Mouse (Mus musculus) liver, postnatal 0 days (tissue): ENCODE measurements around the gene Hpse. TPM values are rescaled to one million over a fixed set of nuclear protein-coding genes. Genes with fewer than 3 reads are reported as not detected.
A peak's percentile ranks its signal among the peaks of the same experiment; 100 is the strongest.

Source experiments
- ATAC-seq: fragments of 200-750 bp; cut with Nextera tagmentation; 2 replicates; pipeline ENCODE4 v1.8.0; 2017; ENCODE audit warnings: mild to moderate bottlenecking, moderate library complexity
- DNase-seq: peaks from one replicate; pipeline ENCODE4 v3.0.0-alpha.2; 2016
- H3K27ac ChIP-seq: fragments of 300-500 bp; sonication (generic); 2 replicates; pipeline ENCODE4 v1.5.1; 2014; ENCODE audit warnings: antibody characterized with exemption, moderate library complexity, mild to moderate bottlenecking, low read depth
- H3K27me3 ChIP-seq: fragments of 300-500 bp; sonication (generic); 2 replicates; pipeline ENCODE4 v1.6.1; 2014; ENCODE audit warnings: low read length, control low read depth, mixed read lengths; ENCODE audit not compliant: insufficient read depth
- H3K36me3 ChIP-seq: fragments of 300-500 bp; sonication (generic); replicated peaks from 2 replicates; pipeline ENCODE4 v1.6.1; 2014; ENCODE audit warnings: mild to moderate bottlenecking, control low read depth, low read length, moderate library complexity, mixed read lengths; ENCODE audit not compliant: insufficient read depth
- H3K4me1 ChIP-seq: fragments of 300-500 bp; sonication (generic); 2 replicates; pipeline ENCODE4 v1.6.1; 2014; ENCODE audit warnings: antibody characterized with exemption, mild to moderate bottlenecking, control low read depth; ENCODE audit not compliant: insufficient read depth
- H3K4me2 ChIP-seq: fragments of 300-500 bp; sonication (generic); 2 replicates; pipeline ENCODE4 v1.6.1; 2014; ENCODE audit warnings: low read depth, mild to moderate bottlenecking, low read length, moderate library complexity, mixed read lengths
- H3K4me3 ChIP-seq: fragments of 300-500 bp; sonication (generic); 2 replicates; pipeline ENCODE4 v1.5.1; 2014; ENCODE audit warnings: low read depth, low read length
- H3K9ac ChIP-seq: fragments of 300-500 bp; sonication (generic); replicated peaks from 2 replicates; pipeline ENCODE4 v1.6.1; 2014; ENCODE audit warnings: mild to moderate bottlenecking, moderate library complexity
- H3K9me3 ChIP-seq: fragments of 300-500 bp; sonication (generic); 2 replicates; pipeline ENCODE4 v1.6.1; 2016; ENCODE audit warnings: mild to moderate bottlenecking, control low read depth, low read length, mixed read lengths
- CTCF ChIP-seq: sonication (generic); IDR thresholded peaks from 2 replicates; pipeline ENCODE4 v1.5.1; 2016; ENCODE audit warnings: antibody characterized with exemption, low read depth
- EP300 ChIP-seq: IDR thresholded peaks from 2 replicates; pipeline ENCODE4 v1.6.1; 2016; ENCODE audit warnings: antibody characterized with exemption, low read depth, mild to moderate bottlenecking
- WGBS: fragments of 180-500 bp; shearing (Covaris S2); extraction: QIAGEN DNeasy Blood & Tissue Kit; methylation state at CpG from one replicate; pipeline ENCODE4 v1.1.7; 2014; ENCODE audit not compliant: insufficient replicate concordance; 5-methylcytosine and 5-hydroxymethylcytosine counted together
- polyA plus RNA-seq: library from polyadenylated mRNA; unstranded; fragments of >200 nt; fragmentation: Nextera tagmentation; extraction: Ambion mirVana; gene quantifications from 2 replicates; pipeline ENCODE4 v1.2.1, GENCODE M21; 2015

Hpse gene
- polyA plus RNA-seq = 3.0 and 3.2 TPM in 2 replicates

DNA sequence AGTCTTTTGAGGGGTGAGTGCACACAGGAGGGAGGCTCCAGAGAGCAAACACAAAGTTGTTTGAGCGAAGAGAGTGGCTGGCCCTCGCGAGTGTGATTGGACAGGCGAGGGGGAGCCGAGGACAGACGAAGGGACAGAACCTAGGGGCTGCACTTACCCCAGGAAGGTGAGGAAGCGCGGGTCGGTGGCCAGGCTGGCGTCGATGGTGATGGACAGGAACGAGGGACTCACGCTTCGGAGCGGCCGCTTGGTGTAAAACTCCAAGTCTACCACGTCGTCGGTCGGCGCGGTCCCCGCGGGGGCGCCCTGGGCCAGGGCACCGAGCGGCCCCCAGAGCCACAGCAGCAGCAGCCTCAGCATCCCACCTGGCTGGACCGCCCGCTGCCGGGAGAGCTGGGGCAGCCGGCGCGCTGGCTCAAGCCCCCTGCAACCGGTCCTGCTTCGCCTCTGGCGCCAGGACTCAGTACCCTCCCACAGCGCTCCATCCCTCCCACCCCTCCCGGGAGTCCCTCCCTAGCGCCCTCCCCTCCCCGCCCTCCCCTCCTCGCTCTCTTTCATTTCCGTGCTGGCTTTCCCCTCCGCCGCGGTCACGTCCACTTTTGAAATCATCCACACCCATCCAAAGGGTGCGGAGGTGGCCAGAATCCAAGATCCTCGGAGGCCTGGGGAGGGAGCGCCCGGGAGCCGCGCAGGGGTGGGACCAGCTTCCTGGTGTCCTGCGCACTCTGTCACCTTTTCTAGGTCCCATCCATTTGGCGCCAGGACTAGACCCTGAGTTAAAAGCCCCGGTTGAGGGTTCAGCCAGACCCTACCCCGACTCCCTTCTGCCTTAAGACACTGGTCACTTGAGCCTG is at the start of gene Hpse:
Hpse (minus strand) TSS at position 482 of the 854 bp plus-strand sequence.
- Histone ChIP-seq H3K4me3 (peak within 1 kb of the TSS; percentile 55), H3K27ac (no peak within 1 kb of the TSS), H3K4me2 (peak within 1 kb of the TSS; percentile 90), H3K4me1 (peaks cover 5% of the 10 kb centered on the region; the same call in 1 of the 2 replicates), H3K36me3 (no peaks in the 10 kb centered on the region), H3K9ac (peak within 1 kb of the TSS; percentile 54), H3K9me3 (peaks cover 4% of the 10 kb centered on the region; the same call in 1 of the 2 replicates), H3K27me3 (0 out of 2 replicates have a peak, but pooled peaks cover 3% of the 10 kb centered on the region)
- under 1% methylated on average over 33 of the region's 56 CpGs for WGBS
- no peak for TF ChIP-seq CTCF
- TF ChIP-seq EP300 = no peak
- DNase-seq = peak; percentile 63
- ATAC-seq = peak; percentile 38

DNA sequence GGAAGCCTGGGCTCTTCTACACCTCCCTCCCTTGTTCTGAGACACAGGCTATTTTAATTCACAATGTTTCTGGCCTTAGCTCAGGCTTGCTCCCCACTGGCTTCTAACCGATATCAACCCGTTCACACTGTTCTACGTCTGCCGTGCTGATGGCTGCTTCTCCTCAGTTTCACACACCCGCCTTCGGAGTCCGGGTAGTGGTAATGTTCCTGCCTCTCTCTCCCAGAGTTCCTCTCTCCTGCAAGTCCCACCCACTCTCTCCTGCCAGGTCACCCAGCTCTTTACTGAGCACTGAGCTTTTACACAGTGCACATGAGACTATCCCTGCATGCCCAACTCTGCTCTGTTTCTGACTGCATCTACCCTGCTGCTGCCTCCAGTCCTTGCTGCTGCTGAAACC is 46.5 kb upstream of the Hpse start:
- DNase-seq (no peak), ATAC-seq (no peak)
- TF ChIP-seq CTCF = no peak
- Histone ChIP-seq H3K36me3 (peaks cover 74% of the 10 kb centered on the region), H3K9ac (no peak overlapping the region), H3K4me1 (no peaks in the 10 kb centered on the region), H3K9me3 (no peaks in the 10 kb centered on the region), H3K4me3 (no peak overlapping the region), H3K4me2 (no peak overlapping the region), H3K27ac (no peak overlapping the region), H3K27me3 (no peaks in the 10 kb centered on the region)
- WGBS = 93% methylated on average over 7 of the region's 7 CpGs

DNA sequence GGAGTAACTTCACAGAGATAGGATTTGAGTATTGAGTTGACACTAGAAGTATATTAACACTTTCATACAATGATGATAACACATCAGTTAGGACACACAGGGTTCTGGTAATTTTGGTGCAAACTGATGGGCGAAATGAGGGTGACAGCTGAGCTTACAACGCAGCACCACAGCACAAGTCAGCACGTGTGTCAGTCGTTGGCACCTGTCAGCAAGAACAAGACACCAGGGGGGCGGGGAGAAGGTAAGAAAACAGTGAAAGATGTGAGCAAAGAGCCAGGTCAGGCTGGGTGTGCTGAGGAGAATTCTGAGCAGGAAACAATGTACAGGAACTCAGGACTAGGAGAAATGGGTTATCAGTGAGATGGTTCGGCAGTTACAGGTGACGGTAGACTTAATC is 42.2 kb upstream of the Hpse start:
- Histone ChIP-seq H3K9ac (no peak overlapping the region), H3K27ac (no peak overlapping the region), H3K9me3 (no peaks in the 10 kb centered on the region), H3K36me3 (peaks cover 44% of the 10 kb centered on the region), H3K27me3 (no peaks in the 10 kb centered on the region), H3K4me1 (no peaks in the 10 kb centered on the region), H3K4me3 (no peak overlapping the region), H3K4me2 (no peak overlapping the region)
- ATAC-seq (no peak), DNase-seq (no peak)
- TF ChIP-seq CTCF (no peak), EP300 (no peak)
- WGBS = 85% methylated on average over 7 of the region's 7 CpGs

DNA sequence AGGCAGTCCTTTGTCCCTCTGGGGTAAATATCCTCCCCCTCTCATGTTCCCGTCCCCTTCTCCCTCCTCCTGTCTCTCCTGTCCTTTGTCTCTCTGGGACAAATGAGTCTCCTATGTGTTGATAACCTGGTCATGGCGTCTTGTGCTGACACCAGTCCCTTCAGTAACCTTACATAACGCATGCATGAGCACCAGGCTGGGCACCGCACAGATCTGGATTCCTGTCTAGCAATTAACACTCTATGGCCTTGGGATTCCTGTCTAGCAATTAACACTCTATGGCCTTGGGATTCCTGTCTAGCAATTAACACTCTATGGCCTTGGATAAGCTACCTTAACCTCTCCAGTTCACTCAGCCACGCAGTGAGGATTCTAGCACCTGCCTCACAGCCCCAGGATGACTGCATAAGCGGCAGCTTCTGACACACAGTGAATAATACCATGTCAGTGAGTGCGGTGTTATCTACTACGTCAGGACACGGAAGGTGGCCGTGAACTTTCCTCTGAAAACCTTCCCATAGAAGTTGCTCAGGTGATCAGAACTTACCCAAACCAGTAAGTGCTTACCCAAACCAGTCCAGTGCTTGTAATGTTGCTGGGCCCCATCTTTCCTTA is 40.6 kb upstream of the Hpse start:
- no peak for TF ChIP-seq EP300
- TF ChIP-seq CTCF = no peak
- DNase-seq (no peak), ATAC-seq (no peak)
- Histone ChIP-seq H3K27ac (no peak overlapping the region), H3K4me1 (no peaks in the 10 kb centered on the region), H3K4me2 (no peak overlapping the region), H3K9ac (no peak overlapping the region), H3K27me3 (no peaks in the 10 kb centered on the region), H3K36me3 (peaks cover 29% of the 10 kb centered on the region), H3K4me3 (no peak overlapping the region), H3K9me3 (no peaks in the 10 kb centered on the region)
- 89% methylated on average over 10 of the region's 10 CpGs for WGBS

DNA sequence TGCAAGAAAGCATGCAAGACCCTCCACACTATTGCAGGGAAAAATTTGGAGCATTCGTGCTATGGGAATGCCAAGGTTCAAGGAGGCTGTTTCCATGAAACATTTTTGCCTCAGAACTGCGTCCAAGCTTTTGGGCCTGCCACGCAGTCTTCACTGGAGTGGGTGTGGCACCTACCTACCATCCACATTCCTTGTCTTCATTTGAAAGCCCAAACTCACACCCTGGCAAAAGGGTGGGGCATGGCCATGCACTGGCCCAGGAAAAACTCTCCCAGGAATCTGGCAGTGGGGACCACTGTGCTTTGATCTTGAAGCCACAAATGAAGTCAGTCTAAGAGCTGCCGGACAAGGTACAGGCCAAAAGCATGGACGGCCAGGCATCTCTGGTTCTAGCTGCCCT is 38.6 kb upstream of the Hpse start:
- H3K36me3 ChIP-seq = peaks cover 12% of the 10 kb centered on the region
- H3K27ac ChIP-seq = no peak overlapping the region
- no peak for DNase-seq
- 89% methylated on average over 5 of the region's 5 CpGs for WGBS
- TF ChIP-seq CTCF (no peak), EP300 (no peak)
- no peaks in the 10 kb centered on the region for H3K27me3 ChIP-seq
- no peak overlapping the region for H3K9ac ChIP-seq
- H3K4me3 ChIP-seq = no peak overlapping the region
- H3K4me2 ChIP-seq = no peak overlapping the region
- H3K4me1 ChIP-seq = no peaks in the 10 kb centered on the region
- no peak for ATAC-seq
- no peaks in the 10 kb centered on the region for H3K9me3 ChIP-seq

DNA sequence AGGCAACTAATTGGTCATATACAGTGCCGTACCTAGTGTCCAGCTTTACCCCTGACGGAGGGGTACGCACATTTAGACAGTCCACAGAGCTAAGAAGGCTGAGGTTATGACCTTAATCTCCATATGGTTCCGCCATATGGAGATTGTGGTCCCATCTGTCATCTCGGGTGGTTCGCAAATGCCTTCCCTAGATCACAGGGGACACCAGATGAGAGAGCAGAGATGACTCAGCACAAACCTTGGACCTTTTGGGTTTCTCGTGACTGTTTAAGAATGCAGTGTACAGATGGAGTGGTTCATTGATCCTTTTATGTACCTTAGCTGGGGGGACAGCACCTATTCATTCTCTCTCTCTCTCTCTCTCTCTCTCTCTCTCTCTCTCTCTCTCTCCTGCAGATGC is 33.9 kb upstream of the Hpse start:
- no peak for DNase-seq
- TF ChIP-seq CTCF (no peak), EP300 (no peak)
- Histone ChIP-seq H3K27ac (no peak overlapping the region), H3K36me3 (no peaks in the 10 kb centered on the region), H3K9ac (no peak overlapping the region), H3K27me3 (no peaks in the 10 kb centered on the region), H3K4me1 (peaks cover 4% of the 10 kb centered on the region; the same call in 1 of the 2 replicates), H3K4me3 (no peak overlapping the region), H3K9me3 (no peaks in the 10 kb centered on the region), H3K4me2 (no peak overlapping the region)
- no peak for ATAC-seq
- 47% methylated on average over 7 of the region's 7 CpGs for WGBS
